Mouse (Mus musculus): ENCODE measurements around the gene Wt1.

Wt1 gene

GRCm38 (mm10) chr2:105126691-105127530 is 582 bp downstream of the Wt1 start:
- DNase-seq (ENCODE audit: low read depth, low spot score) = peak; percentile 53

- DNase-seq (ENCODE audit: low read depth, low spot score) = peak; percentile 68
Observed at GRCm38 (mm10) chr2:105127531-105128480, 1.5 kb downstream of the Wt1 start.

GRCm38 (mm10) chr2:105128564-105128963 is 2.2 kb downstream of the Wt1 start:
- no peak for DNase-seq (ENCODE audit: low read depth, low spot score)

- peak; percentile 81 for DNase-seq (ENCODE audit: low read depth, low spot score)
Observed at GRCm38 (mm10) chr2:105130351-105131060, 4.2 kb downstream of the Wt1 start.

GRCm38 (mm10) chr2:105131061-105131810 is 4.9 kb downstream of the Wt1 start:
- DNase-seq (ENCODE audit: low read depth, low spot score) = no peak

GRCm38 (mm10) chr2:105131811-105132100 is 5.4 kb downstream of the Wt1 start:
- DNase-seq (ENCODE audit: low read depth, low spot score) = no peak

GRCm38 (mm10) chr2:105132300-105132699 is 6.0 kb downstream of the Wt1 start:
- DNase-seq (ENCODE audit: low read depth, low spot score) = peak; percentile 14

- DNase-seq (ENCODE audit: low read depth, low spot score) = peak; percentile 23
Observed at GRCm38 (mm10) chr2:105132933-105133795, 6.8 kb downstream of the Wt1 start.

GRCm38 (mm10) chr2:105134296-105134695 is 8.0 kb downstream of the Wt1 start:
- peak; percentile 86 for DNase-seq (ENCODE audit: low read depth, low spot score)

- no peak for DNase-seq (ENCODE audit: low read depth, low spot score)
Observed at GRCm38 (mm10) chr2:105139471-105139870, 13.1 kb downstream of the Wt1 start.

GRCm38 (mm10) chr2:105141371-105141770 is 15.0 kb downstream of the Wt1 start:
- DNase-seq (ENCODE audit: low read depth, low spot score) = no peak

GRCm38 (mm10) chr2:105143731-105144130 is 17.4 kb downstream of the Wt1 start:
- DNase-seq (ENCODE audit: low read depth, low spot score) = no peak

GRCm38 (mm10) chr2:105151544-105151943 is 25.2 kb downstream of the Wt1 start:
- no peak for DNase-seq (ENCODE audit: low read depth, low spot score)

- DNase-seq (ENCODE audit: low read depth, low spot score) = peak; percentile 71
Observed at GRCm38 (mm10) chr2:105153046-105153445, 26.7 kb downstream of the Wt1 start.

- no peak for DNase-seq (ENCODE audit: low read depth, low spot score)
Observed at GRCm38 (mm10) chr2:105160949-105161348, 34.6 kb downstream of the Wt1 start.

- no peak for DNase-seq (ENCODE audit: low read depth, low spot score)
Observed at GRCm38 (mm10) chr2:105162763-105163162, 36.4 kb downstream of the Wt1 start.

GRCm38 (mm10) chr2:105168137-105168536 is 41.8 kb downstream of the Wt1 start:
- no peak for DNase-seq (ENCODE audit: low read depth, low spot score)

GRCm38 (mm10) chr2:105174254-105174653 is 47.9 kb downstream of the Wt1 start:
- no peak for DNase-seq (ENCODE audit: low read depth, low spot score)

- no peak for DNase-seq (ENCODE audit: low read depth, low spot score)
Observed at GRCm38 (mm10) chr2:105178871-105179270, 52.5 kb downstream of the Wt1 start.

- DNase-seq (ENCODE audit: low read depth, low spot score) = peak; percentile 93
Observed at GRCm38 (mm10) chr2:105182501-105182900, 56.2 kb downstream of the Wt1 start.

Data from R1 (cell line).